Mouse (Mus musculus) lung, adult 2 months (tissue): ENCODE results near the gene Pik3ca.

Experiments
- CTCF ChIP-seq: fragments of 200-500 bp; IDR thresholded peaks from 2 replicates; pipeline ENCODE4 v1.5.1; 2011; ENCODE audit warnings: mild to moderate bottlenecking, low read length, control low read depth; ENCODE audit not compliant: insufficient read depth
- POLR2A ChIP-seq: fragments of 200-500 bp; IDR thresholded peaks from 2 replicates; pipeline ENCODE4 v1.6.1; 2011; ENCODE audit warnings: low read depth, mild to moderate bottlenecking, control low read depth, low read length, borderline replicate concordance; ENCODE audit errors: extremely low read depth

DNA sequence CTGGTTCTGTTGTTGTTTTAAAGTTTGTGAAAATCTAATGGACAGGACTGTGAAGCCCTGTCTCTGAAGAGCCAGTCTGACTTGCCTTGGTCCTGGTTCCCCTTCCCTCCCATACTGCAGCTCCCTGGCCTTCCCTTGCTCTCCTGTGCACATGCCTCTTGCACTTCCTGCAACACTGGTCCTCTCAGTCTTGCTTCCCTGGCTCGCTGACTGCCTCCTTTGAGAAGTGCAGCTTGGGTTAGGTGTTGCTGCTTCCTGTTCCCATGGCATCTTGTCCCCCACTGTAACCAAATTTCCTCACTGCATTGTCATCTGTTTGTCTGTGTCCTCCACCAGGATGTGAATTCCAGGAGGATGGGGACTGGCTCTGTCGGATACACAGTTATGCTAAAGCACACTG lies 2.5 kb downstream of the Pik3ca start:
- TF ChIP-seq CTCF = no peak
- TF ChIP-seq POLR2A = no peak
